Mouse (Mus musculus) left cerebral cortex, postnatal 14 days (tissue): ENCODE measurements at regions not wholly inside any gene's neighbourhood (a gene's known extent, or its start where the extent isn't known, plus 50 kb on each side); places are given as distances from the start of the nearest gene placed in this dataset.
A peak's percentile ranks its signal among the peaks of the same experiment; 100 is the strongest.

ENCODE experiments used
- DNase-seq, 2 experiments: peaks; one replicate each; pipeline ENCODE4 v3.0.0; 2021 to 2022; ENCODE audit warnings: low spot score in 2 of 2, mixed read lengths in 1 of 2
- intact Hi-C: fragments of 180-260 bp; cut with DNase I; formaldehyde crosslinking; loops from one replicate; pipeline ENCODE4 v1.15.1; 2025

DNA sequence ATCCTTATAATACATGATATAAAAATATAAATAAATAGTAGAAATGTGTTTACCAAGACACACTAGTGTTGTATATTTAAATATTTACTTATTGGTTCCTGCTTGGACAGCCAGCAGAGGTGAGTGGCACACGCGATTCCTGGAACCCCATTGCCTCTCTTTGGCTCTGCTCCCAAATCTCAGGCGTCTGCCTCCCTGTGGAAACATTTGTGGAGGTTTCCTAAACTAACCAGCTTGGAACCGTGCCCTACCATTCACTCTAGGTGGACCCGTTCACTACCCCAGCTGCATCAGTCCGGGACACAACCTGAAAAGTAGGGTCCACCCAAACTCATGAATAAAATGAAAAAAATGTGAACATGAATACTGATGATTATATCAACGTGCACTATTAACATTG lies 404.0 kb upstream of the Defb41 start:
- no peak for DNase-seq
- intact Hi-C loops, result no loop called here

DNA sequence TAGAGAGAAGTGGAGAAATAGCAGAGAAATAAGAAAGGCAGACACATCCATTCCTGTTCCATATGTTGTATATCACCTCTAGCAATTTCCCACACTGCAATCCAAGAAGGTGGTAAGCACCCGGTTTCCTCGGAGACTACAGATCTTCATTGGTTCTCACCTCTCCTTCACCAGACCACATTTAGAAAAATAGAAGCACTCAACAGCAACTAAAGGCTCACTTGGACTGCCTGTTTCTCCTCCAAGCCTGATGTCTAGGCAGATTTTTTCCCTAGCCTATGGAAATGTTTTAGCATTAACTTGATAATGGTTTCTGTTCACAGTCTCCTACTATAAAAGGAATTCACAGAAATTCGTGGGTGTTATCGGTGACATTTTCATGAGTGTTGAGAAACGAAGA lies 403.3 kb upstream of the Defb41 start:
- intact Hi-C loops, result no loop called here
- DNase-seq, result peak; percentile 12 to 20

DNA sequence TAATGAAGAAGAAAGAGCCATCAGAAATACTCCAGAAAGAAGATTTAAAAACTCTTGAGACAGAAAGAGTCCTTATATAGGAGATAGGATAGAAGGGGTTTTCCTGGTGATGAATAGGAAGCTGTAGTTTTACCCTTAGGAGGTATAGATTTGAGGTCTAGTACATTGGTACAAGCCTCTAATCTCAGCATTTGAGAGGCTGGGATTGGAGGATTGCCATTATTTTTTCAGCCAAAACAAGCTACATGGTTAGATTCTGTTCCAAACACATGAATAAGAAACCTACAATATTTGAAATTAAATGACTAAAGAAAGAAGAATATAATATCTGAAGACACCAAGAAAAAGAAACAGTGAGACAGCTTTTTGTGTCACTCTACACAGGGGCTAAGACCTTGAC lies 375.9 kb upstream of the Defb41 start:
- no peak for DNase-seq
- intact Hi-C loops, result no loop called here

DNA sequence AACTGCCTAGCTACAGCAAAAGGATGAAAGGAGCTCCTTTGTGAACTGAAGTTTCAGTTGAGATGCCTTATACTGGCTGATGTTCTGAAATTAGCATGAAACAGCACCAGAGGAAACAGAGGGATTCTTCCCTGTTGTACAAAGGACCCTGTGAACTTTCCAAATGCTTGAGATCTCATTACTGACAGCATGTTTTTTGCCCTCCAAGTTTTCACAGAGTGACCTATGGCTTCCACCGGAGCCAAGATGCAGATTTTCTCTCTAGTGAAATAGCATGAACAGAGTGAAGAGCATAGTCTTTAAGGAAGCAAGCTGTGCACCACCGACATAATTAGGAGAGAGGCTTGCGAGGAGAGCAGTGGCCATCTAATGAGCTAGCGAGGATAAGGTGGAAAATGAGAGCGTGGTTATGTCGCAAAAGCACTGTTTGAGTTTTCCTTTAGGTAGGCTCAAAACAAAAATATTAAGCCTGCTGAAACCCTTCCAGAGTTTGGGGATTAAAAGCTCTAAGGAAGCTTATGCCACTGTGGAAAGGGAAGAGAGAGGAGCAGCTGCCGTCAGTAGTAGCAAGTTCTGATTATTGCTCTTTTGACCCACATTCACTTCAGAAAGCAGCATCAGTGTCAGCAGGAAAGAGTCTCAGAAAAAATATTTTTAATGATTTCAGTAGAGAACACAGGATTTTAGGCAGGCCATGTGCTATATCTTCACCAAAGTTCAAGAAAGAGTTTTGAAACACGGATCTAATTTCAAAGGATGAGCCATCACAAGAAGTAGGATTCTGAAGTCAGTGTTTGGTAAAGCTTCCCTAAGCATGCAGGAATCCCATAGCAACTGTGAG lies 374.7 kb upstream of the Defb41 start:
- intact Hi-C loops, result no loop called here
- DNase-seq, result no peak

DNA sequence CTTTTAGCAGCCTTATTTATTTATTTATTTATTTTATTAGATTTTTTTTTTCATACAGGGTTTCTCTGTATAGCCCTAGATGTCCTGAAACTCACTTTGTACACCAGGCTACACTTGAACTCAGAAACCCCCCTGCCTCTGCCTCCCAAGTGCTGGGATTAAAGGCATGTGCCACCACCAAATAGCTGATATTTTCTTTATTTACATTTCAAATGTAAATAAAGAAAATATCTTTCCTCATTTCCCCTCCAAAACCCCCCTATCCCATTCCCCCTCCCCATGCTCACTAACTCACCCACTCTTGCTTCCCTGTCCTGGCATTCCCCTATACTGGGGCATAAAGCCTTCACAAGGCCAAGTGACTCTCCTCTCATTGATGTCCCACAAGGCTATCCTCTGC lies 372.4 kb upstream of the Defb41 start:
- DNase-seq, result no peak
- intact Hi-C loops, result no loop called here

DNA sequence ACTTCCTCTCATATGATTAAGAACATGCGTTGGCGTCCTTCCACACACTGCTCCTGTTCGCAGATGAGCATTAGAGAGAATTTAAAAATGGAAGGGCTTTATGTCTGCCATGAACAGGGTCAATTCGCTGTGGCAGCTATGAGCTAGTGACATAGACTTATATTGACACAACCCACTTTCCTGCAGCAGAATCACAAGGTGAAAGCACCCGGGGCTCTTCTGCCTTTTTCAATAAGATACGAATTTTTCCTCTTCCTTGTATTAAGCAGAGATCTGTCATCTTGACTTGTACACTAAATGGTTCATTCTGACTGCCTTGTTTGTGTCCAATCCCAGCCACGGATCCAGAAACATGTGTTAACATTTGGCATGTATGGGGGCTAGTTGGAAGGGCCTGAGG lies 345.3 kb upstream of the Defb41 start:
- DNase-seq, result no peak
- intact Hi-C loops, result no loop called here

DNA sequence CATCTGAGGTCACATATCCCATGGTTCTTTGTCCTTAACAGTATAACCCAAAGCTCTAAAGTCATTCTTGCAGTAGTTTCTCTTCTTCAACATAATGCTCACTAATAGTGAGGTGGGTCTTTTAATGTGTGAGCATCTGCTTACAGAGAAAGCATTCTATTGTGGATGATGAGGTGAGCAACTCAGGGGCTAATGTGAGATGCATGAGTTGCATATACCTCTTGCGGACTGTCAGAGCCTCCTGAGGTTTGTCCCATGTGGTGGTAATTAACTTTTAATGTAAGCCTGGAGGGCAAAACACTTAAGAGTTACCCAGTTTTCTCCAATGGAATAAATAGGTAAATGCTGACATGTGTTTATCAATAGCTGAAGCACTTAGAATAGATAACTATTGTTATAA lies 334.9 kb upstream of the Defb41 start:
- intact Hi-C loops, result no loop called here
- DNase-seq, result no peak

DNA sequence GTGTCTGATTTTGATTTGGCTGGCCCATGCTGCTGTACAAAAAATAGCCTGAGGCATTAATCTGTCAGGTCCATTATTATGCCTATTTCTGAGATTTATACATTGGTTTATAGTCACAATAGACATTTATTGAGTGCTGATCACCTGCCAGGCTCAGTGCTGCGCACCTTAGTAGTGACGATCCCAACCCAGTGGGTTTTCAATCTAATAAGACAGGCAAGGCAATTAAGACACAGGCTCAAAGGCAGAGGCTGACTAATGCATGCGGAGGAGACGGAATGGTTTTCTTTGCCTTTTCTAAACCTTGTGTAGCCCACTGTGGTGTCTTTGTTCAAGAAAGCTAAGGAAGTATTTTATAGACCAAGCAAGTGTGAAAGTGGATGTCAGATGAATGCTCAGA lies 334.0 kb upstream of the Defb41 start:
- no peak for DNase-seq
- intact Hi-C loops, result no loop called here

DNA sequence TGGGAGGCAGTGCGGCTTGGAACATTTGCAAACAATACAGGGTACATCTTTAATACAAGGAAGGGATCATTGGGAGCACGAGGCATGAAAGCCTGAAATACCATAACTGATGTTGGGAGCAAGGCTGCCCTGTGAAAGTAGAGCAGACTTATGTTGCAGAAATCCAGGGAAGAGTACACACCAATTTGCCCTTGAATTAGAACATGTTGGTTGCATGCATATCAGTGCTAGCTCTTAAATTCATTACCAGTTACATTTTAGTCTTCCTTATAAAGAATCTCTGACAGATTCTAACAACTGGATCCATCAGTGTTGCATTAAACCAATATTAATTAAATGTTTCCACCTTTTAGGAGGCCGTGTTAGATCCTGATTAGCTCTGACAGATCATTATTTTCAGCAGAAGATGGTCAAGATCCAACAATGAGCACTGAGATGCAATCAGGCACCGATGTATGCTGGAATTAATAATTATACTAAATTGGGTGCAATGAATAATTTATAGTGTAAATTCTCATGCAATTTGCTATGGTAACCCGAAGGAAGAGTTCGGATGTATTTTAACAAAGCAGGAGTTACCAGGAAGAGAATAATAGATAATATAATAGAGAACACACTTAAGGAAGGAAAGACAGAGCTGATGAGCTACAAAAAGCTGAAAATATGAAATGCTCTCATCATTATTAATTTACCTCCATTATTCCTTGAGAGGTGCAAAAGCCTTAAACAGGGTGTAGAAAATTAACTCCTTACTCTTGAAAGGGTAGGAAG lies 318.6 kb upstream of the Defb41 start:
- no peak for DNase-seq
- intact Hi-C loops, result no loop called here

DNA sequence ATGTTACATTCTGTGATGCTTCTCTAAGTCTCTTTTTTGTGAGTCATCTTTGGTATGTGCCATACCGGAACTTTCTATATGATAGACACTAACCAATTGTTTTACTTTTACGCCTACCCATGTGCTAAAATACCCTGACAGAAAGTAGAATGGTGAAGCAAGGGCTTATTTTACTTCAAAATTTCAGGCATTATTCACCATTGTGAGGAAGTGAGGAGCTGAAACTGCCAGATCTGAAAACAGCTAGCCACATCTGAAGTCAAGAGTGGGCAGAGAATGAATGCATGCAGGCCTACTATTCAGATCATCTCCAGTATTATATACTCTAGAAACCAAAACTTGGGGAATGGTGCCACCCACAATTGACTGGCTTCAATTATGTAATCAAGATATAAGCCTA lies 313.7 kb upstream of the Defb41 start:
- intact Hi-C loops, result no loop called here
- no peak for DNase-seq

DNA sequence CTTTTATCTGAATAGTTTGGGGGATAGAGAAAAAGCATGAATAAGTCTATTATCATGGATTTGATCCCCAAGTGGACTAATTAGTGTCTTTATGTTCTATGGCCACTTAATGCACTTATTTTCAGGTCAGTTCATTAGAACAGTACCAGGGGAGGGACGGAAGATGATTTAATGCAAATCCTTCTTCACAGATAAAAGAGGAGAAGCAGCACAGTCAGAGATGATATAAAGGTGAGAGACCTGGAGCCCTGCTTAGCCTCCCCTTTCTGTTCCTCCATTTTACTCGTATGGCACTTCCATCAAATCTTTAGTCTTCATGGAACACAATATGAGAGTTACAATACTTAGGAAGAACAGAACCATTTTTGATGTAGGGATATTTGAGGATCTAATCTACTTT lies 302.1 kb upstream of the Defb41 start:
- no peak for DNase-seq
- intact Hi-C loops, result no loop called here

DNA sequence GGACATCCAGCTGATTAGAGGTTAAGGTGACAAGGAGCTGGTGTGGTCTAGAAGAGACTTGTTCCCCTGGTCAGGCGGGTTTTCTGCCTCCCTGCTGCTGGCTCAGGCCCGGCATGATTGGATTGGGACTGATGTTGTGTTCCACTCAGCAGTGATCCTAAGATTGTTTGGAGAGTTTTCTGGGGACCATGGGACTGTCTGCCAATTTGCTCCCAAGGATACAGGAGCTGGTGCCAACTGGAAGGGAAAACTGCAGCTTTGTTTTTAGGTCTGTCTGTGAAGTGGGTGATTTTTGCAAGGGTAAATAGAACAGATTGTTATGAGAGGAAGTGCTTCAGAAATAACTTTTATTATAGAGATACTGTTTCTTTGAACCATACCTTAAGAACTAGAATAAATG lies 286.3 kb upstream of the Defb41 start:
- peak; percentile 6 for DNase-seq
- intact Hi-C loops, result no loop called here

DNA sequence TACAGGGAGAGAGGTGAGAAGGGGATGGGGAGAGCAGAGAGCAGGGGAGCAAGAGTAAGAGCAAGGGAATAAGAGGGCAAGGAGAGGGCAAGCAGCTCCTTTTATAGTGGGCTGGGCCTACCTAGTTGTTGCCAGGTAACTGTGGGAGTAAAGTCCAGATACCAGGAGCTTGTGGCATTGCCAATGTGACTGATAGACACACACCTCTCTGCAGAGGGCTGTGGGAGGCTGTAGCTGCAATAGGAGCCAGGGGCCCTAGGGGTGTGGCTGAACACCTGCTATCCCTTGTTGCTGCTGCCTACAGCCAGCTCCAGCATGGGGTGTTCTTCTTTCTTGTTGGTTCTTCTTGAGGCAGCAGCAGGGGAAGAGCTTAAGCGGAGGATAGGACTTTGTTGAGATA lies 266.8 kb upstream of the Defb41 start:
- DNase-seq, result no peak
- intact Hi-C loops, result no loop called here

DNA sequence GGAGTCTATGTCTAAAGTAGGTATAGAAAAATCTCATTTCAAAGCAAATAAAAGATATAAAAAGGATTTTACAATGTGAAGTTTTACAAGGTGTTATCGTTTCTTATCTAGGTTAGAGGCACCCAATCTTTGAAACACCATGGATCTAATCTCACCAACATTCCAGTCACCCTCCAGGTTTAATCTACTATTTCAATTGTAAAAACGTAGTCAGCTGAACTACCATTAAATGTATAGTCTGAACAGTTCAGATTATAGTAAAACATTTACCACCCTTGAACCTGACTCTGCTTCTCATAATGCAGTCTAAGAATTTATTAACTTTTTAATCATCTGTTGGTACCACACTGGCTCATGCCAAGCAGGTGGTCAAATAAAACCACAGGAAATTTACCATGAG lies 259.5 kb upstream of the Defb41 start:
- DNase-seq, result no peak
- intact Hi-C loops, result no loop called here

DNA sequence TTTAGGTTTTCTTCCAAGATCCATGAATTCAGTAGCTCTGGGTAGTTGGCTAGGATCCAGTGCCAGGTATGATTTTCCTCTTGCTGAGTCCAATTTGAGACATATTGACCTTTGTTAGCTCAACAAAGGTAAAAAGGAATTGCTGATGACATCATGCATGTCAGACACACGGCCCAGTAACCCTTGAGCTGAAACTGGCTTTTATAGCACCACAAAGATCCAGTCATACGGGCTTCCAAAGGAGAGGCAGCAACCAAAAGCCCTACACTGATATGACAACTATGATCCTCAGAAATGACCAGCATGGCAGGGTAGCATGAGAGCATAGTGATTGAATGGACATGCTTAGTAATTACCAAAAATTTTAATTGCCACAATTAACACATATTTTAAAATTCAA lies 258.0 kb upstream of the Defb41 start:
- DNase-seq, result no peak
- intact Hi-C loops, result no loop called here

DNA sequence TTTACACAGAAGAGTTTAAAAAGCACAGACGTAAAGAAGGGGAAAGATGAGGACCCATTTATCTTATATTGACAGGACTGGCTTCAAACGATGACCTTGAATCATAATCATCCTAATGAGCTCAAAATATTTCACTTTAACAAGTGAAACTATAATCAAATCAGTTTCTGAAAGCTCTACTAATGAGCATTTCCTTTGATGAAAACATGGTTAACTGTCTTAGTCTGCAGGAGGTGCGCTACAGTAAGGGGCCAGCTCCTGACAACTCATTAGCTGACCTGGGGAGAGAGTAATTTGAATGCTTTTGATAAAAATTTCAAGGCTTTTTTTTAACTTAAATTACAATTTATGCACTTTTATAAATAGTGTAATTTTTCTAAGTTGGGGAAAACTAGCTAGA lies 247.8 kb upstream of the Defb41 start:
- DNase-seq, result no peak
- intact Hi-C loops, result no loop called here

DNA sequence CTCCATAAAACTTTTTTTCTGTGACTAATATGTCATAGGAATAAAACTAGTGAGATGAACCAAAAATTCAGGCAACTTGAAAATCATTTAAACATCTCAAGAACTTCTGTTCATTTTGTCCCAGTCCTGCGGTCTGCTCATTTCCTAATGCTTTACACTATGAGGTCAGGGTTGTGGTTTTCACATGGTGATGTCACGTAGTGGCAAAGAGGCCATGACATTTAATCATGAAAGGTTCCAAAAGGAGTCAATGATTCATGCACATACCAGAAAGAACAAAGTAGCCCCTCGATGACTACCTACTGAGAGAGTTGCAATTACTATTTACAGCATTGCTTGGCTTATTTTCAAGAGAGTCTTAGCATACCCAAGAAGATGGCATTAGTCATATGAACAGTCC lies 233.6 kb upstream of the Defb41 start:
- intact Hi-C loops, result no loop called here
- no peak for DNase-seq

DNA sequence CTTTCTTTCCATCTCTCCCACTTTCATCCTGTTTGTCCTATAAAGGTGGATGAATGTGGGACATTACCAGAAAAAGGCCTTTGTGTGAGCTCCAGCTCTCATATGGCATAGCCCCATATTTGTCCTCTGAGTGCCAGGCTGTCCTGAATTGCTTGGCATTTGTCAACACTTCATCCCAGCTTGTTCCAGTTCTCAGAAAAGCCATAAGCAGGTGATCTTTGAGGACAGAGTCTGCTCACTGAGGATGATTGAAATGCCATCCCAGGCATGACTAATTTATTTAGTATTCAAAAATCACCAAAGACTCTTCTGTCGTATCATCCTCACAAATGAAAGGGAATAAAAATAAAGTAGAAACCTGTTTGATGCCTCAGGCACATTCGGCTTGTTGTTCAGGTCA lies 203.6 kb upstream of the Defb41 start:
- no peak for DNase-seq

DNA sequence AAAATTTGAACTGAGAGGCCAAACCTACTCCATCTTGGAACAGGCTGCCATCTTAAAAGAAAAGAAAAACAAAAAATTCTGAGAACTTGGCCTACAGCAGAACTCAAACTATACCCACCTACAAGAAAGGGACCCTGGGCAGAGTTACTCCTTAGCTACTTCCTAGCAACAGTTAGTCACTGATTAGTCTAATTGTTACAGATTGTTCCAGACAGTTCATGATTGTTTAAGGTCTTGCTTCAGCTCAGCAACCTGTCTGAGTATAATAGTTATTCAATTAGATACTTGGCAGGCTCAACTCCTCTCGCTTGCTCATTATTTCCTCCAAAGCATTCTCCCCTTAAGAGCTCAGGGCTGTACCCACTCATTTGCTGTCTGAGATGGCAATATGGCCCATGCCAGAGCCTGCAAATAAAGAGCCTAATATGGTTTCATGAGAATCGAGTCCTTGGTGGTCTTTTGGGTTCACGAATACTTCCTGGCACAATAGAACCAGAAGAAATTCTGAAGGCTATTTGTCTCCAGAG lies 200.4 kb upstream of the Defb41 start:
- intact Hi-C loops, result no loop called here
- no peak for DNase-seq

More for the DNA sequence above, 203.6 kb upstream of the Defb41 start:
- intact Hi-C loops, result no loop called here

DNA sequence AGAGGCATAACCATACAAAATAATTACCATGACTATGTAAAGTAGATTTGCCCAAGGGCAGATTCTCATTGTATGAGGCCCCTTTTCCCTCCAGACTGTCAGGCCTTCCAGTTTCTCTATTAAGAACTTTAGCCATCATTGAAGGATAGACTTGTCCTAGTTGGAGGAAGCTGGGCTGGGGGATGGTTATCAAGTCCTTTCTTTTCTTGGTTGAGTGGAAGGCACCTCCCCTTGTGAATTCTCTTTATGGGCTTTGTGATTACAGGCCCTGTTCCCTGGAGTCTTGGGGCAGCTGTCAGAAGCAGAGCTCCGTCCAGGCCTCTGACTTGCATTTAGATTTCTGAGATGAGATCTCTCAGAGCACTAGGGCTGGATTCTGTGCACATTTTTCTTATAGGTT lies 198.3 kb upstream of the Defb41 start:
- intact Hi-C loops, result no loop called here
- DNase-seq, result no peak

DNA sequence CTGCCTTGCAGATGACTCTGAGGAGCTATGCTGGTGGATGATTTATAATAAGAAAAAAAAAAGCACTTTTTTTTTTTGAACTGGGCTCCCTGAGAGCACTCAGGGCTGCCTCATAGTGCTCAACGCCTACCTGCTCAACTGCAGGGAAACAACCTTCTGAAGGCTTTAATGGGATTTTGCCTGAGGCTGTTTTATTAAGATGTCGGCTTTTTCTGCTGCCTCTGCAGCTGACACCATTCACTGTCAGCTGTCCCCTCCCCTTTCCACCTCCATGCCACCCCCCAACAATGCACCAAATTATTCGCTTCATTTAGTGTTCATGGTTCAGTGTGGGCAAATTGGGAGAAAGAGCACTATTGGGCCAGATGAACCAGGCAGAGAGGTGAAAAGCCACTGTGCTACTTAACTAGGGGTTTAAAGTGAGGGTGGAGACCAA lies 151.4 kb upstream of the Defb41 start:
- DNase-seq, result no peak
- intact Hi-C loops, result no loop called here
